Mouse (Mus musculus): ENCODE measurements at regions not wholly inside any gene's neighbourhood (a gene's known extent, or its start where the extent isn't known, plus 50 kb on each side); places are given as distances from the start of the nearest gene placed in this dataset.

GRCm38 (mm10) chr6:104055996-104056395 lies 436.6 kb upstream of the Cntn6 start:
- Histone ChIP-seq H3K9ac (no peak overlapping the region), H3K4me2 (no peak overlapping the region), H3K36me3 (no peaks in the 10 kb centered on the region), H3K9me3 (no peaks in the 10 kb centered on the region), H3K27ac (replicated peaks) (no peak overlapping the region), H3K4me3 (no peak overlapping the region), H3K4me1 (no peaks in the 10 kb centered on the region), H3K27me3 (replicated peaks) (no peaks in the 10 kb centered on the region)
- WGBS, result 75% methylated on average over 1 of the region's 1 CpGs
- no peak for ATAC-seq (ENCODE audit: extremely low read depth, insufficient number of reproducible peaks, low FRiP score, low TSS enrichment)

GRCm38 (mm10) chr6:104061692-104062263 lies 430.8 kb upstream of the Cntn6 start:
- Histone ChIP-seq H3K36me3 (no peaks in the 10 kb centered on the region), H3K4me1 (no peaks in the 10 kb centered on the region), H3K4me2 (no peak overlapping the region), H3K9ac (no peak overlapping the region), H3K4me3 (no peak overlapping the region), H3K27me3 (replicated peaks) (no peaks in the 10 kb centered on the region), H3K9me3 (no peaks in the 10 kb centered on the region), H3K27ac (replicated peaks) (no peak overlapping the region)
- ATAC-seq (ENCODE audit: extremely low read depth, insufficient number of reproducible peaks, low FRiP score, low TSS enrichment), result no peak

GRCm38 (mm10) chr6:104080581-104080980 lies 412.0 kb upstream of the Cntn6 start:
- no peak for ATAC-seq (ENCODE audit: extremely low read depth, insufficient number of reproducible peaks, low FRiP score, low TSS enrichment)
- no peak overlapping the region for H3K4me3 ChIP-seq
- no peaks in the 10 kb centered on the region for H3K36me3 ChIP-seq
- WGBS, result 71% methylated on average over 3 of the region's 3 CpGs
- no peaks in the 10 kb centered on the region for H3K4me1 ChIP-seq
- no peaks in the 10 kb centered on the region for H3K9me3 ChIP-seq
- H3K4me2 ChIP-seq, result no peak overlapping the region
- no peak overlapping the region for H3K27ac ChIP-seq (replicated peaks)
- H3K27me3 ChIP-seq (replicated peaks), result no peaks in the 10 kb centered on the region
- H3K9ac ChIP-seq, result no peak overlapping the region

GRCm38 (mm10) chr6:104082242-104082641 lies 410.3 kb upstream of the Cntn6 start:
- no peak overlapping the region for H3K27ac ChIP-seq (replicated peaks)
- no peaks in the 10 kb centered on the region for H3K9me3 ChIP-seq
- H3K4me2 ChIP-seq, result no peak overlapping the region
- no peak for ATAC-seq (ENCODE audit: extremely low read depth, insufficient number of reproducible peaks, low FRiP score, low TSS enrichment)
- H3K27me3 ChIP-seq (replicated peaks), result no peaks in the 10 kb centered on the region
- H3K4me1 ChIP-seq, result no peaks in the 10 kb centered on the region
- H3K4me3 ChIP-seq, result no peak overlapping the region
- H3K36me3 ChIP-seq, result no peaks in the 10 kb centered on the region
- no peak overlapping the region for H3K9ac ChIP-seq
- 75% methylated on average over 2 of the region's 2 CpGs for WGBS

- no peak overlapping the region for H3K4me2 ChIP-seq
- no peaks in the 10 kb centered on the region for H3K27me3 ChIP-seq (replicated peaks)
- no peak for ATAC-seq (ENCODE audit: extremely low read depth, insufficient number of reproducible peaks, low FRiP score, low TSS enrichment)
- H3K9me3 ChIP-seq, result no peaks in the 10 kb centered on the region
- H3K4me3 ChIP-seq, result no peak overlapping the region
- H3K9ac ChIP-seq, result no peak overlapping the region
- no peaks in the 10 kb centered on the region for H3K36me3 ChIP-seq
- WGBS, result 69% methylated on average over 5 of the region's 5 CpGs
- no peak overlapping the region for H3K27ac ChIP-seq (replicated peaks)
- no peaks in the 10 kb centered on the region for H3K4me1 ChIP-seq
Measured at GRCm38 (mm10) chr6:104108386-104108785, 384.2 kb upstream of the Cntn6 start.

All from heart, embryonic 13.5 days (tissue).